Mouse (Mus musculus) gastrocnemius, postnatal 10 days (tissue): ENCODE data around the gene Gm39653. TPM values are rescaled to one million over a fixed set of nuclear protein-coding genes. Genes with fewer than 3 reads are reported as not detected.

ENCODE experiments used
- total RNA-seq, 2 experiments: library from RNA; stranded (reverse); gene quantifications; 2 replicates each; pipeline ENCODE4 v1.2.3; 2021

The Gm39653 gene
- total RNA-seq, 2 experiments from 2014 or later, result not detected

Other genes starting within 250 kb of the Gm39653 start
- gene Adam23, start 170.1 kb upstream of the Gm39653 start, total RNA-seq, result 10 to 100 TPM in 1 of 2 experiments, 1 to 10 TPM in 1; 9.7 to 11.8 TPM
- not detected for gene Dytn, start 71.0 kb downstream of the Gm39653 start, total RNA-seq
- gene Mdh1b, start 114.3 kb downstream of the Gm39653 start, total RNA-seq, result not detected
- gene Fastkd2, start 114.6 kb downstream of the Gm39653 start, total RNA-seq, result 10 to 100 TPM; 17.3 to 20.6 TPM
- not detected for gene 4933402D24Rik, start 153.3 kb downstream of the Gm39653 start, total RNA-seq